Mouse (Mus musculus): ENCODE results near the gene Olfr741. TPM values are rescaled to one million over a fixed set of nuclear protein-coding genes. Genes with fewer than 3 reads are reported as not detected.

The Olfr741 gene
- not detected for total RNA-seq (2021)
- long read RNA-seq, experiment 1 = 0 reads
- long read RNA-seq, experiment 2 = 0 reads

DNA sequence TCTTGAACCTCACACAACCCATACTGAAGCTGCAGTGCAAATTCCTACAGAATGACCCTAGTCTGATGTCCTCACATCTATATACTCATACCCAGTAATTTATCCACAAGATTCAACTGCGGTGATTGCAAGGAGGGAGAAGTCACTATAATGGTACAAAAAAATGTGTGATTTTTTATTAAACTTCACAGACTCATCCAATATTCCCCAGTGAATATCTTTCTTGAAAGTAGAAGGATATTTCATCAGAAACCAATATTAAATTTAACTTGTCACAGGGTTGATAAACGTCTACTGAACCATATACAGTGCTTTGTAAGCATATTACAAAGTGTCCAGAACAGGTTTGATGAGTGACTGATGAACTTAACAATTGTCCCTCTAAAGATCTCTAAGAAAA is at the start of gene Olfr741:
Gene Olfr741, plus strand, starts transcription at position 301 of the 400 bp plus-strand sequence.
- intact Hi-C loops (cut with DNase I) = no loop called here
- DNase-seq = no peak

DNA sequence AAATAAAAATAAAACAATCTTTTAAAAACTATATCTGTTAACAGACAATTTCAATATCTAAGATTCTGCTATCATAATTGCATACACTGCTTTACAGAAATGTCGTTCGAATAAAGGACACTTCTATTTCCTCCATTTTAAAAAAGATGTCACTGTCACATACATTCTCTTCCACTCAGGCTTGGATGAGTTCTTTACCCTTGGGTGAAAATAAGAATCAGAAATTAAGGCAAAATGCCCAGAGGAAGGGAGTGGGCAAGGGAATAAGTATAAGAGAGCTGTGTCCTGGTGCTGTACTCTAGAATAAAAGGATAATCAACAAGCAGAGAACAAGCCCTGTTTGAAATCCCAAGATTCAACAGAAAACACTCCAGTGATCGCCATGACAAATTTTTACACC is 27.3 kb upstream of the Olfr741 start, which contains the start of gene Olfr740:
Gene Olfr740, plus strand, starts transcription at position 301 of the 400 bp plus-strand sequence.
- intact Hi-C loops (cut with DNase I) = no loop called here
- DNase-seq = no peak

DNA sequence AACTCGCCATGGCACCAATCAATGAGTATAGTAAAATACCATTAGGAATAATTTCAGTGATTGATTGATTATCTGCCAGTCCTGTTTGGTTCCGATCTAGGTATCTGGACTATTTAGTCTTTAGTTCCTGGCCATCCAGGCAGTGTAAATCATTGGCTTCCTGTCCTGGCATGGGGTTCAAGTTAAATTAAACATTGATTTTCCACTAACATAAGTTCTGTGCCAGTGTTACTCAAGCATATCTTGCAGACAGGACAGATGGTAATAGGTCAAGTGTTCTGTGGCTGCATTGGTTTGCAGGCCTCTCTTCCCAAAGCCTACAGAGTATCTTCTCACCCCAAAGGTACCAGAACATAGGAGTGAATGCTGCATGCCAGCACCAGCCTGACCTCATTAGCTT is 5.9 kb downstream of the Olfr741 start:
- intact Hi-C loops (cut with DNase I) = no loop called here
- no peak for DNase-seq

DNA sequence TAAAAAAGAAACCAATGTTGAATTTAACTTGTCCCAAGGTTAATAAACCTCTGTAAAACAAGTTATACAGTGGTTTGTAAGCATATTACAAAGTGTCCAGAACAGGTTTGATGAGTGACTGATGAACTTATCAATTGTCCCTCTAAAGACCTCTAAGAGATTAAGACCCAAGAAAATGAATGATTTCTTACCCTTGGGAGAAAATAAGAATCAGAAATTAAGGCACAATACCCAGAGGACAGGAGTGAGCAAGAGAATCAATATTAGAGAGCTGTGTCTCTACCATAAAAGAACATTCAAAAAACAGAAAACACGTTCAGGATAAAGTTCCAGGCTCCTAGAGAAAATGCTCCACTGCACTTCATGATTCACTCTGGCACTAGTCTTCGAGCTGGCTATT is 30.8 kb downstream of the Olfr741 start, which contains the start of gene Olfr742:
Gene Olfr742, plus strand, starts transcription at position 301 of the 400 bp plus-strand sequence.
- intact Hi-C loops (cut with DNase I) = no loop called here
- DNase-seq = no peak

DNA sequence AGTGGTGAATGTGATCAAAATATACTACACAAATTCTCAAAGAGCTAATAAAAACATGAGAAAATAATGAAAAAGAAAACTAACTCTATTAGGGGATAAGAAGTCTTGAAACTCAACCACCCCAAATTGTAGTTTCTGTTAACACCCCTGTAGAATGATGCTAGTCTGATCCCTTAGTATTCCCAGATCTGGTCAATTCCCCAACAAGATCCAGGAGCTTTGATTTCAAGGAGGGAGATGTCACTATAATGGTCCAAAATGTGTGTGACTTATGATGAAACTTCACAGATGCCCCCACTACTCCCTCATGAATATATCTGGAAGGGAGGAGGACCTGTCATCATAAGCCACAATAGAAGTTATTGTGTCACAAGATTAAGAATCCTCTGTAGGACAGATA is 49.0 kb downstream of the Olfr741 start, which contains the start of gene Olfr743:
Gene Olfr743, plus strand, starts transcription at position 301 of the 400 bp plus-strand sequence.
- intact Hi-C loops (cut with DNase I) = no loop called here
- no peak for DNase-seq

Other genes with a start within 250 kb of the Olfr741 start
- not detected for gene Olfr731, start 230.9 kb upstream of the Olfr741 start, total RNA-seq (2021)
- not detected for gene Olfr732, start 188.5 kb upstream of the Olfr741 start, total RNA-seq (2021)
- not detected for gene Olfr733, start 171.2 kb upstream of the Olfr741 start, total RNA-seq (2021)
- gene Olfr734, start 146.0 kb upstream of the Olfr741 start, total RNA-seq (2021) = not detected
- not detected for gene Olfr735, start 123.9 kb upstream of the Olfr741 start, total RNA-seq (2021)
- gene Tlr11, start 114.8 kb upstream of the Olfr741 start, total RNA-seq (2021) = not detected
- not detected for gene Olfr736, start 91.6 kb upstream of the Olfr741 start, total RNA-seq (2021)
- not detected for gene Olfr738, start 65.2 kb upstream of the Olfr741 start, total RNA-seq (2021)
- not detected for gene Olfr739, start 54.1 kb upstream of the Olfr741 start, total RNA-seq (2021)
- gene Olfr740, start 27.2 kb upstream of the Olfr741 start, total RNA-seq (2021) = not detected
- not detected for gene Olfr742, start 30.9 kb downstream of the Olfr741 start, total RNA-seq (2021)
- not detected for gene Olfr743, start 49.1 kb downstream of the Olfr741 start, total RNA-seq (2021)
- not detected for gene Olfr744, start 142.1 kb downstream of the Olfr741 start, total RNA-seq (2021)
- gene Olfr745, start 166.7 kb downstream of the Olfr741 start, total RNA-seq (2021) = not detected
- gene Olfr746, start 174.3 kb downstream of the Olfr741 start, total RNA-seq (2021) = not detected
- not detected for gene Olfr747, start 220.5 kb downstream of the Olfr741 start, total RNA-seq (2021)
- gene Olfr748, start 234.6 kb downstream of the Olfr741 start, total RNA-seq (2021) = not detected

All from heart, postnatal 14 days (tissue).